Mouse (Mus musculus): Measurements from ENCODE around the gene Mmp11. TPM values are rescaled to one million over a fixed set of nuclear protein-coding genes. Genes with fewer than 3 reads are reported as not detected.

Gene Mmp11
- polyA plus RNA-seq, 1 experiment = 27.9 TPM

DNA sequence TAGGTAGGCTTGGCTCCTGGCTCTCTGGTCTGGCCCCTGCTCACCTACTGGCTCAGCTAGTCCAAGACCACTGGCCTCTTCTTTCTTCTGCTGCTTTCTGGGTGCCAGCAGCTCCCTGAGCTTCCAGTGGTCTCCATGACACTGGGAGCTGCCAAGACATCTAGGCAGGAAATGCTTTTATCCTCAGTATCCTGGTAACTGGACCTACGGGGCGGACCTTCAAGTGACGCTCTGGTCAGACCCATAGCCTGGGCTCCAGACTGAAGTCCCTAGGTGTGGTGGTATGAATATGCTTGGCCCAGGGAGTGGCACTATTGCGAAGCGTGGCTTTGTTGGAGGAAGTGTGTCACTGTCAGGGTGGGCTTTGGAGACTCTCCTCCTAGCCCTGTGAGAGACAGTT lies 4.2 kb upstream of the Mmp11 start, which contains the start of gene Gm867:
TSS of gene Gm867 (minus strand) at position 153 of the 400 bp plus-strand sequence.
- H3K4me1 ChIP-seq (ENCODE audit: control insufficient read depth, insufficient read depth, low read length) = peaks cover 4% of the 10 kb centered on the region
- peak within 1 kb of the TSS; percentile 87 for H3K27ac ChIP-seq (ENCODE audit: insufficient read depth, low read length)
- TF ChIP-seq POLR2A (IDR thresholded peaks at IDR 0.05; ENCODE audit: insufficient read depth, low read length) = no peak
- no peak for TF ChIP-seq EP300 (IDR thresholded peaks at IDR 0.05; ENCODE audit: insufficient read depth, low read depth, low read length)
- TF ChIP-seq CTCF (IDR thresholded peaks at IDR 0.05; ENCODE audit: low read depth, low read length) = no peak
- peak within 1 kb of the TSS; percentile 31 for H3K4me3 ChIP-seq (ENCODE audit: low read depth, low read length)
- no peaks in the 10 kb centered on the region for H3K27me3 ChIP-seq (ENCODE audit: control insufficient read depth, insufficient read depth, low read length, poor library complexity, severe bottlenecking)
- no peaks in the 10 kb centered on the region for H3K9me3 ChIP-seq (replicated peaks; ENCODE audit: control insufficient read depth, insufficient read depth, low read length, poor library complexity, severe bottlenecking)
- H3K9ac ChIP-seq (ENCODE audit: low read depth, poor library complexity, severe bottlenecking) = peak within 1 kb of the TSS; percentile 28
- H3K36me3 ChIP-seq (ENCODE audit: control insufficient read depth, insufficient read depth, low read length, poor library complexity, severe bottlenecking) = peaks cover 12% of the 10 kb centered on the region; the same call in 1 of the 2 replicates

- Histone ChIP-seq H3K4me1 (ENCODE audit: control insufficient read depth, insufficient read depth, low read length) (peaks cover 4% of the 10 kb centered on the region), H3K27me3 (ENCODE audit: control insufficient read depth, insufficient read depth, low read length, poor library complexity, severe bottlenecking) (no peaks in the 10 kb centered on the region), H3K27ac (ENCODE audit: insufficient read depth, low read length) (peak overlapping the region; percentile 87), H3K9ac (ENCODE audit: low read depth, poor library complexity, severe bottlenecking) (peak overlapping the region; percentile 28), H3K9me3 (replicated peaks; ENCODE audit: control insufficient read depth, insufficient read depth, low read length, poor library complexity, severe bottlenecking) (no peaks in the 10 kb centered on the region), H3K4me3 (ENCODE audit: low read depth, low read length) (peak overlapping the region; percentile 31), H3K36me3 (ENCODE audit: control insufficient read depth, insufficient read depth, low read length, poor library complexity, severe bottlenecking) (peaks cover 12% of the 10 kb centered on the region; the same call in 1 of the 2 replicates)
- TF ChIP-seq EP300 (IDR thresholded peaks at IDR 0.05; ENCODE audit: insufficient read depth, low read depth, low read length) (peak; percentile 93), POLR2A (IDR thresholded peaks at IDR 0.05; ENCODE audit: insufficient read depth, low read length) (no peak)
Observed at GRCm38 (mm10) chr10:75939481-75940234, 3.4 kb upstream of the Mmp11 start.

DNA sequence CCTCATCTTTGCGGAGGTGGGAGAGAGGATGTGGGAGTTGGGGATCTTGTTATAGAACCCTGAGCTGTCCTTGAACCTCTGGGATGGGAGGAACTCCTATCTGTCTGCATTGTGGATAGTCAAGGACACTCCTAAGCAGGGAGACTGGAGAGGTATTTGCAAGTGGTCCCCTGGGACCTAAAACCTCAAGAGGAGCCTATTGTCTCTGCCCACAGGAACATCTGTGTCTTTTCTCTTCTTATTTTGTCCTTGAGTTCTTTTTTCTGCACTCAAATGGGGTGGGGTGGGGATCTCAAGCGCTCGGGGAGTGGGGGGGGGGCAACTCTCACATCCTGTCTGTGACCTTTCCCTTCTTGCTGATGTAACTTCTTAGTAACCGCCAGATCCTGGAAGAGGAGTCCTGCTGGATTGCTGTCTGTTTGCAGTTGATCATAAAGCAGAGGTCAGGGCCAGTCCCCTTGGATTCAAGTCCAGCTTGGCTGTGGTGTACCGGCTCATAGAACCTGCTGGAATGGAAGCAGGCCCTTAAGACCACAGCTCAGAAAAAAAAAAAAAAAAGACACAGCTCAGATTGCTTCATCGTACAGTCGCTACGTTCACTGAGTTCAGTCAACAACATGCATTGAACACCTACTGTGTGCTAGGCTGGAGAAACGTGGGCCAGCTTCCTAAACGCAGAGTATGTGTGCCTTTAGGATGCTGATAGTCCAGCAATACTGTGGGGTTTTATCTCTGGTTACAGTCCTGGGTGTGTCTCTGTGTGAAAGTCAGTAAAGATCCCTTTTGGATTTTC lies 1.8 kb upstream of the Mmp11 start:
- peak overlapping the region; percentile 46 for H3K4me3 ChIP-seq (ENCODE audit: low read depth, low read length)
- TF ChIP-seq CTCF (IDR thresholded peaks at IDR 0.05; ENCODE audit: low read depth, low read length) = no peak
- no peak for TF ChIP-seq POLR2A (IDR thresholded peaks at IDR 0.05; ENCODE audit: insufficient read depth, low read length)
- peak; percentile 69; the same call in 1 of the 2 replicates for TF ChIP-seq EP300 (IDR thresholded peaks at IDR 0.05; ENCODE audit: insufficient read depth, low read depth, low read length)

DNA sequence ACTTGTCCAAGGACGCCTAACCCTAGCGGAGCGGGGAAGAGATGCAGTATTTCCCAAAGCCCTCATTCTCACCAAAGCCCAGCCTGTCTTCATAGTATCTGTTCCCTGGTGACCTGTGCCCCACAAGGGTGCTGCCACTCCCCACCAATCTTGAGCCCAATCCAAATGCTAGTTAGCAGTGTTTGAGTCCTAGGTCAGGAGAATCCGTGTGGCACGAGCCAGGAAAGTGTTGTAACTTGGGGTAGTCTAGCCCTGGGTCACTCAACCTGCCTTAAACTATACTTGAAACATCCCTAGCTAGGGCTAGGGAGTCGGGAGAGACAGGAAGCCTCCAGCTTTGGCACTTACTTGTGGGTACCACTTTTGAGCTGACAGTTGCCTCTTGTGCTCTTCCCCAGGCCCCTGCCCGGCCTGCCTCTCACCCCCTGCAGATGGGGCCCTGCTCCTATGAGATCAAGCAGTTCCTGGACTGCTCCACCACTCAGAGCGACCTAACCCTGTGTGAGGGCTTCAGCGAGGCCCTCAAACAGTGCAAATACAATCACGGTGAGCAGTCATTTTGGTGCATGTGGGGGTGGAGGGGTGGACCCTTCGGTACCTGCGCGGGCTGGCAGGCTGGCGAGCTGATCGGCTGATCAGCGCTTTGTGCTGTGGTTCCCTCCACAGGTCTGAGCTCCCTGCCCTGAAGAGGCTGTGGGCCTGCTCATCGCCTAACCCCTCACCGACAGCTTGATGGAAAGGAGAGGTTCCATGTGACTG lies 792 bp upstream of the Mmp11 start:
- Histone ChIP-seq H3K9me3 (replicated peaks; ENCODE audit: control insufficient read depth, insufficient read depth, low read length, poor library complexity, severe bottlenecking) (no peaks in the 10 kb centered on the region), H3K36me3 (ENCODE audit: control insufficient read depth, insufficient read depth, low read length, poor library complexity, severe bottlenecking) (peaks cover 12% of the 10 kb centered on the region; the same call in 1 of the 2 replicates), H3K4me3 (ENCODE audit: low read depth, low read length) (peak overlapping the region; percentile 99), H3K9ac (ENCODE audit: low read depth, poor library complexity, severe bottlenecking) (peak overlapping the region; percentile 89), H3K4me1 (ENCODE audit: control insufficient read depth, insufficient read depth, low read length) (peaks cover 4% of the 10 kb centered on the region), H3K27me3 (ENCODE audit: control insufficient read depth, insufficient read depth, low read length, poor library complexity, severe bottlenecking) (no peaks in the 10 kb centered on the region), H3K27ac (ENCODE audit: insufficient read depth, low read length) (peak overlapping the region; percentile 93)
- TF ChIP-seq POLR2A (IDR thresholded peaks at IDR 0.05; ENCODE audit: insufficient read depth, low read length) (no peak), EP300 (IDR thresholded peaks at IDR 0.05; ENCODE audit: insufficient read depth, low read depth, low read length) (0 out of 2 replicates have a peak, but pooled peaks have one; percentile 39)

More for the DNA sequence above, 1.8 kb upstream of the Mmp11 start:
- no peaks in the 10 kb centered on the region for H3K27me3 ChIP-seq (ENCODE audit: control insufficient read depth, insufficient read depth, low read length, poor library complexity, severe bottlenecking)
- peaks cover 12% of the 10 kb centered on the region; the same call in 1 of the 2 replicates for H3K36me3 ChIP-seq (ENCODE audit: control insufficient read depth, insufficient read depth, low read length, poor library complexity, severe bottlenecking)
- peak overlapping the region; percentile 90 for H3K27ac ChIP-seq (ENCODE audit: insufficient read depth, low read length)
- peaks cover 4% of the 10 kb centered on the region for H3K4me1 ChIP-seq (ENCODE audit: control insufficient read depth, insufficient read depth, low read length)
- peak overlapping the region; percentile 89 for H3K9ac ChIP-seq (ENCODE audit: low read depth, poor library complexity, severe bottlenecking)
- no peaks in the 10 kb centered on the region for H3K9me3 ChIP-seq (replicated peaks; ENCODE audit: control insufficient read depth, insufficient read depth, low read length, poor library complexity, severe bottlenecking)

DNA sequence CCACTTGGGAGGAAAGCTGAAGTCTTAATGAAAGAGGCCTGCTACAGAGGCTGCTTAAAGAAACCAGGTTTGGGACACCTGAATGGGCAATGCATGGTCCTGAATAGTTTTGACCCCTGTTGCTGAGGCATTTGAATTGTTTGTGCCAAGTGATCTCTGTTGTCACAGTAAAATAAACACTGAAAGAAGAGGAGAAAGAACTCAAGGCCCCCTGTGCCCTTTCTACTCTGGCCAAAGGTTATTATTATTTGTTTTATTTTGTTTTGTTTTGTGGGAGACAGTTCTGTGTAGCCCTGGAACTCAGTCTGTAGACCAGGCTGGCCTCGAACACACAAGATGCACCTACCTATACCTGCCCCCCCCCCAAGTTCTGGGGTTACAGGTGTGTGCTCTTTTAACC lies 1.3 kb downstream of the Mmp11 start:
- TF ChIP-seq EP300 (IDR thresholded peaks at IDR 0.05; ENCODE audit: insufficient read depth, low read depth, low read length) (no peak), POLR2A (IDR thresholded peaks at IDR 0.05; ENCODE audit: insufficient read depth, low read length) (no peak), CTCF (IDR thresholded peaks at IDR 0.05; ENCODE audit: low read depth, low read length) (no peak)
- H3K4me3 ChIP-seq (ENCODE audit: low read depth, low read length) = no peak overlapping the region; the same call in 1 of the 2 replicates
- peaks cover 12% of the 10 kb centered on the region; the same call in 1 of the 2 replicates for H3K36me3 ChIP-seq (ENCODE audit: control insufficient read depth, insufficient read depth, low read length, poor library complexity, severe bottlenecking)
- H3K27ac ChIP-seq (ENCODE audit: insufficient read depth, low read length) = no peak overlapping the region
- H3K9me3 ChIP-seq (replicated peaks; ENCODE audit: control insufficient read depth, insufficient read depth, low read length, poor library complexity, severe bottlenecking) = no peaks in the 10 kb centered on the region
- peaks cover 8% of the 10 kb centered on the region for H3K4me1 ChIP-seq (ENCODE audit: control insufficient read depth, insufficient read depth, low read length)
- H3K27me3 ChIP-seq (ENCODE audit: control insufficient read depth, insufficient read depth, low read length, poor library complexity, severe bottlenecking) = no peaks in the 10 kb centered on the region
- peak overlapping the region; percentile 29; the same call in 1 of the 2 replicates for H3K9ac ChIP-seq (ENCODE audit: low read depth, poor library complexity, severe bottlenecking)
